Mouse (Mus musculus): Measurements from ENCODE around the gene AI593442.

The AI593442 gene

GRCm38 (mm10) chr9:52679362-52679947, at the start of gene AI593442:
Gene AI593442 (minus strand): TSS chr9:52679780.
- no peak for DNase-seq (ENCODE audit: low spot score in 2 of 2)

- DNase-seq (ENCODE audit: low spot score in 2 of 2), result no peak
Measured at GRCm38 (mm10) chr9:52728806-52729205, 49.2 kb upstream of the AI593442 start.

- no peak for DNase-seq (ENCODE audit: low spot score in 2 of 2)
Measured at GRCm38 (mm10) chr9:52722626-52723025, 43.0 kb upstream of the AI593442 start.

GRCm38 (mm10) chr9:52719562-52719961, 40.0 kb upstream of the AI593442 start:
- no peak for DNase-seq (ENCODE audit: low spot score in 2 of 2)

- DNase-seq (ENCODE audit: low spot score in 2 of 2), result no peak
Measured at GRCm38 (mm10) chr9:52680036-52680435, 456 bp upstream of the AI593442 start.

GRCm38 (mm10) chr9:52678839-52679215, 753 bp downstream of the AI593442 start:
- no peak for DNase-seq (ENCODE audit: low spot score in 2 of 2)

- DNase-seq (ENCODE audit: low spot score in 2 of 2), result no peak
Measured at GRCm38 (mm10) chr9:52678179-52678838, 1.3 kb downstream of the AI593442 start.

GRCm38 (mm10) chr9:52676587-52676986, 3.0 kb downstream of the AI593442 start:
- DNase-seq (ENCODE audit: low spot score in 2 of 2), result peak in 1 of 2 experiments; percentile 11

- DNase-seq (ENCODE audit: low spot score in 2 of 2), result no peak
Measured at GRCm38 (mm10) chr9:52675937-52676336, 3.6 kb downstream of the AI593442 start.

- no peak for DNase-seq (ENCODE audit: low spot score in 2 of 2)
Measured at GRCm38 (mm10) chr9:52661422-52661821, 18.2 kb downstream of the AI593442 start.

GRCm38 (mm10) chr9:52650341-52650951, 29.1 kb downstream of the AI593442 start:
- no peak for DNase-seq (ENCODE audit: low spot score in 2 of 2)

GRCm38 (mm10) chr9:52645312-52645711, 34.3 kb downstream of the AI593442 start:
- no peak for DNase-seq (ENCODE audit: low spot score in 2 of 2)

GRCm38 (mm10) chr9:52644626-52645025, 35.0 kb downstream of the AI593442 start:
- no peak for DNase-seq (ENCODE audit: low spot score in 2 of 2)

- DNase-seq (ENCODE audit: low spot score in 2 of 2), result no peak
Measured at GRCm38 (mm10) chr9:52644156-52644555, 35.4 kb downstream of the AI593442 start.

GRCm38 (mm10) chr9:52635991-52636390, 43.6 kb downstream of the AI593442 start:
- no peak for DNase-seq (ENCODE audit: low spot score in 2 of 2)

- no peak for DNase-seq (ENCODE audit: low spot score in 2 of 2)
Measured at GRCm38 (mm10) chr9:52623926-52624325, 55.7 kb downstream of the AI593442 start.
